Mouse (Mus musculus) stomach, embryonic 14.5 days (tissue): ENCODE results near the gene Vasp. TPM values are rescaled to one million over a fixed set of nuclear protein-coding genes. Genes with fewer than 3 reads are reported as not detected.
A peak's percentile ranks its signal among the peaks of the same experiment; 100 is the strongest.

Experiments used
- ATAC-seq: fragments of 200-750 bp; cut with Nextera tagmentation; 2 replicates; pipeline ENCODE4 v1.8.0; 2017; ENCODE audit warnings: low read depth, moderate TSS enrichment; ENCODE audit not compliant: insufficient number of reproducible peaks, insufficient read depth, low FRiP score
- H3K27ac ChIP-seq: fragments of 300-500 bp; sonication (generic); 2 replicates; pipeline ENCODE4 v1.5.1; 2014; ENCODE audit warnings: mild to moderate bottlenecking, low read length, moderate library complexity, mixed read lengths
- H3K27me3 ChIP-seq: fragments of 300-500 bp; sonication (generic); 2 replicates; pipeline ENCODE4 v1.6.1; 2014; ENCODE audit warnings: low read length, control low read depth, mixed read lengths; ENCODE audit not compliant: control insufficient read depth, insufficient read depth
- H3K36me3 ChIP-seq: fragments of 300-500 bp; sonication (generic); 2 replicates; pipeline ENCODE4 v1.6.1; 2014; ENCODE audit warnings: mild to moderate bottlenecking, control low read depth, low read length, moderate library complexity, mixed read lengths; ENCODE audit not compliant: control insufficient read depth, insufficient read depth
- H3K4me1 ChIP-seq: fragments of 300-500 bp; sonication (generic); 2 replicates; pipeline ENCODE4 v1.6.1; 2014; ENCODE audit warnings: low read length, control low read depth, mixed read lengths; ENCODE audit not compliant: control insufficient read depth, insufficient read depth
- H3K4me2 ChIP-seq: fragments of 300-500 bp; sonication (generic); replicated peaks from 2 replicates; pipeline ENCODE4 v1.6.1; 2014; ENCODE audit warnings: low read depth, low read length, control low read depth
- H3K4me3 ChIP-seq: fragments of 300-500 bp; sonication (generic); 2 replicates; pipeline ENCODE4 v1.5.1; 2014; ENCODE audit warnings: low read depth, low read length, control low read depth
- H3K9ac ChIP-seq: fragments of 300-500 bp; sonication (generic); replicated peaks from 2 replicates; pipeline ENCODE4 v1.6.1; 2014; ENCODE audit warnings: low read depth, mild to moderate bottlenecking, control low read depth, low read length, moderate library complexity, mixed read lengths
- H3K9me3 ChIP-seq: fragments of 300-500 bp; sonication (generic); 2 replicates; pipeline ENCODE4 v1.6.1; 2016; ENCODE audit warnings: low read depth, low read length, control low read depth; ENCODE audit not compliant: control insufficient read depth
- WGBS: fragments of 180-500 bp; shearing (Covaris S2); extraction: QIAGEN DNeasy Blood & Tissue Kit; methylation state at CpG from one replicate; pipeline ENCODE4 v1.1.7; 2014; 5-methylcytosine and 5-hydroxymethylcytosine counted together
- polyA plus RNA-seq: library from polyadenylated mRNA; unstranded; fragments of >200 nt; fragmentation: Nextera tagmentation; extraction: Ambion mirVana; gene quantifications from 2 replicates; pipeline ENCODE4 v1.2.1, GENCODE M21; 2014

Gene Vasp
- polyA plus RNA-seq, 1 experiment from 2014 or later: 48.1 TPM

- Histone ChIP-seq H3K4me2 (no peak overlapping the region), H3K9ac (no peak overlapping the region), H3K27me3 (peaks cover 44% of the 10 kb centered on the region), H3K4me1 (peaks cover 20% of the 10 kb centered on the region), H3K27ac (no peak overlapping the region), H3K9me3 (no peaks in the 10 kb centered on the region), H3K36me3 (no peaks in the 10 kb centered on the region), H3K4me3 (no peak overlapping the region)
- 55% methylated on average over 16 of the region's 16 CpGs for WGBS
- ATAC-seq: no peak
Observed at GRCm38 (mm10) chr7:19305796-19306765, 34.5 kb upstream of the Vasp start.

- Histone ChIP-seq H3K27me3 (peaks cover 44% of the 10 kb centered on the region), H3K9ac (no peak overlapping the region), H3K36me3 (no peaks in the 10 kb centered on the region), H3K9me3 (no peaks in the 10 kb centered on the region), H3K4me1 (peaks cover 17% of the 10 kb centered on the region), H3K4me2 (0 out of 2 replicates have a peak overlapping the region, but pooled peaks have one; percentile 48), H3K27ac (no peak overlapping the region), H3K4me3 (peak overlapping the region; percentile 33; the same call in 1 of the 2 replicates)
- 6% methylated on average over 6 of the region's 6 CpGs for WGBS
- no peak for ATAC-seq
Observed at GRCm38 (mm10) chr7:19305413-19305735, 33.8 kb upstream of the Vasp start.

DNA sequence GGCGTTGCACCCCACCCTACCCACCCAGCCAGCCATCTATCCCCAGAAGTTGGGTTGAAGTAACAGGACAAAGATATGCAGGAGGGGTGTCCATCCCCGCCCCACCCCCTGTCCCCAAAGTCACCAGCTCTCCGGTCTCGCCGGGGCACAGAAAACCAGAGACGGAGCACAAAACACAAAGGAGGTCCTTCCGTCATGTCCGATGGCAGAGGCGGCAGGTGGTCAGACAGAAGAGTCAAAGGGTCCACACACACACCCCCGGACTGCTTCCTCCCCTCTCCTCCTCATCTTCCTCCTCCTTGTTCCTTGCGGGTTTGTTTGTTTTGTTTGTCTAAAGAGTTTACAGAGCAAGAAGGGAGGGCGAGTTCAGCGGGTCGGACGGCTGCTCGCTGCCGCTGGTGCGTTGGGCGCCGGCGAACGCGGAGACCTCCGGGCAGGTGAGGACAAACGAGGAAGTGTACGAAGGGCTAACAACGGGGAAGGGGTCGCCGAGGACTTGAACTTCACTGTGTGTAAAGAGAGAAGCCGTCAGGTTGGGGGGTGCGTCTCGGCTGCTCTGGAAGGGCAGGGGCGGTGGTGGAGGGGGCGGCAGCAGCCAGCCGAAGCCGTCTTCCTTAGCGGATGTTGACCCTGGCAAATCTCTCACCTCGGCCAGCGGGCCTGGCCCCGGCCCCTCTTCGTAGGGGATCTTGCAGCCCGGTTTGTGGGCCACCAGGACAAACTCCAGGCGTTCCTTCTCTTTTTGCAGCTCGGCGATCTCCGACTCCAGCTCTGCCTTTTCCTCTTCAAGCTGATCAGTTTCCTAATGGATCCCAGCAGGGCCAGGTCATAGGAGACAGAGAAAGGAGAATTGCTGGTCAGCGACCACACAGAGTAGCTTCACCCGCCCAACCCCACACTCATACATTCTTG is 33.1 kb upstream of the Vasp start:
- H3K27me3 ChIP-seq: peaks cover 44% of the 10 kb centered on the region
- H3K27ac ChIP-seq: no peak overlapping the region
- no peak for ATAC-seq
- 3% methylated on average over 48 of the region's 48 CpGs for whole genome bisulfite sequencing
- H3K4me1 ChIP-seq: peaks cover 16% of the 10 kb centered on the region
- no peaks in the 10 kb centered on the region for H3K36me3 ChIP-seq
- no peaks in the 10 kb centered on the region for H3K9me3 ChIP-seq
- H3K4me2 ChIP-seq: peak overlapping the region; percentile 48
- 0 out of 2 replicates have a peak overlapping the region, but pooled peaks have one; percentile 30 for H3K9ac ChIP-seq
- H3K4me3 ChIP-seq: peak overlapping the region; percentile 33

- H3K4me1 ChIP-seq: peaks cover 16% of the 10 kb centered on the region
- no peak overlapping the region for H3K27ac ChIP-seq
- H3K9me3 ChIP-seq: no peaks in the 10 kb centered on the region
- no peak overlapping the region; the same call in 1 of the 2 replicates for H3K4me3 ChIP-seq
- H3K4me2 ChIP-seq: 0 out of 2 replicates have a peak overlapping the region, but pooled peaks have one; percentile 48
- peaks cover 44% of the 10 kb centered on the region for H3K27me3 ChIP-seq
- H3K9ac ChIP-seq: no peak overlapping the region
- WGBS: 1% methylated on average over 16 of the region's 16 CpGs
- no peak for ATAC-seq
- no peaks in the 10 kb centered on the region for H3K36me3 ChIP-seq
Observed at GRCm38 (mm10) chr7:19303770-19304169, 32.2 kb upstream of the Vasp start.

DNA sequence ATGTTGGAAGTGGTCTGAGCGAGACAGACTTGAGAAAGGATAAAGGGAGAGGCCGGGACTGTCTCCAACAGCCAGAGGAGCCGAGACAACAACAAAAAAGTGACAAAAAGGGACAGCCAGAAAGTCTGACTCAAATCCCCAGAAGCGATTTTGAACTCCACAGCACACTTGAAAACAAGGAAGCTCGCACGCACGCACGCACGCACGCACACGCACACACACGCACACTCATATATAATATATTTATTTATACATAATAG is 31.4 kb upstream of the Vasp start:
- Histone ChIP-seq H3K9me3 (no peaks in the 10 kb centered on the region), H3K27ac (no peak overlapping the region), H3K4me2 (no peak overlapping the region), H3K27me3 (peaks cover 44% of the 10 kb centered on the region), H3K4me1 (peaks cover 15% of the 10 kb centered on the region), H3K36me3 (no peaks in the 10 kb centered on the region), H3K9ac (no peak overlapping the region), H3K4me3 (no peak overlapping the region)
- WGBS: 84% methylated on average over 12 of the region's 12 CpGs
- no peak for ATAC-seq

- H3K4me2 ChIP-seq: no peak overlapping the region
- no peak overlapping the region for H3K9ac ChIP-seq
- H3K36me3 ChIP-seq: no peaks in the 10 kb centered on the region
- ATAC-seq: no peak
- H3K27me3 ChIP-seq: peaks cover 44% of the 10 kb centered on the region
- H3K27ac ChIP-seq: no peak overlapping the region
- H3K9me3 ChIP-seq: no peaks in the 10 kb centered on the region
- WGBS: 49% methylated on average over 13 of the region's 13 CpGs
- H3K4me3 ChIP-seq: no peak overlapping the region
- H3K4me1 ChIP-seq: peaks cover 13% of the 10 kb centered on the region
Observed at GRCm38 (mm10) chr7:19302264-19303045, 30.8 kb upstream of the Vasp start.

DNA sequence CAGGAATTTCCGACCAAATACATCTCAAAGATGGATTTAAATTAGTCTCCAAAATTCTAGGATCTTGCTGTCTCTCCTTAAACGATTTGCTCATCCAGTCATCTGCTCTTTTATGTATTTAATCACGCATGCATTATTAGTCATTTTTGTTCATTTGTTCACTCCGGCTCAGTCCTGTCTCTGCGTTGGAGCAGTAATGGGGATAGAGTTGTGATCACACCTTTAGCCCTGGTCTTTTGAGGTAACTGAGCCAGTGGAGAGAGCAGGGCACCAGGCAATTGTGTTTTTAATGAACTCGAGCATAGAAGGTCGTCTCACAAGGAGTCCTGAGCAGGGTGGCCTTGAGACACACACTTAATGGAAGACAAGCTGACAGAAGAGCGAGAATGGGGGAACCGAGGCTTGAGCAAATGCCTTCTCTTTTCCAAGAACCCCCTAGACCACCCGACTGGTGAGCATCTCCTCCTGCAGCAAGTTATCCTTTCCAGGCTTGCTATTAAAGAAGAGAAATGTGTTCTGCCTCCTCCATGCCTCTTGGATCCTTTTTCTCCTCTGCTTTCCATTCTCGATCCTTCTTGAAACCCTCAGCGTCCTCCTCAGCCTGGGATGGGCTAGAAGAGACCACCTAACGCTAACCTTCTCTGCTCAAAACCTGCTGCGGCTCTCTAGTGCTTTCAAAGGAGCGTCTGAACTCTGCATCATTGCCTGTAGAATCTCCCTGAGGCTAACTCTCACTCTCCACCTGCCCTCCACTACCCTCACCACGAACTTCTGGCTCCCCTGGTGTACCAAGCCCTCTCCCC is 30.0 kb upstream of the Vasp start:
- H3K4me3 ChIP-seq: peak overlapping the region; percentile 13
- ATAC-seq: no peak
- no peaks in the 10 kb centered on the region for H3K9me3 ChIP-seq
- H3K4me1 ChIP-seq: peaks cover 13% of the 10 kb centered on the region
- H3K4me2 ChIP-seq: peak overlapping the region; percentile 41
- H3K27me3 ChIP-seq: peaks cover 39% of the 10 kb centered on the region
- H3K9ac ChIP-seq: no peak overlapping the region
- WGBS: 11% methylated on average over 16 of the region's 16 CpGs
- no peak overlapping the region for H3K27ac ChIP-seq
- H3K36me3 ChIP-seq: no peaks in the 10 kb centered on the region
